Comparison of ENCODE assay signal across 9 mouse cellular contexts in genomic region chr12:14315780-14316179, GRCm38 (mm10).
DNase-seq lines count a peak whose midpoint lies in the region; ATAC-seq and TF ChIP-seq lines count a peak whose summit lies in the region.
"Had no signal": no experiment of that assay in that cellular context is flagged by ENCODE, and none has a peak within 500 bp of the region (broad histone marks: within the 10 kb centered on the region; RNA-seq: fewer than 3 reads in every experiment).

No protein-coding gene starts in this region.

- 0 out of 2 replicates have a peak, but pooled peaks have one; percentile 7 for TF ChIP-seq EP300 in lung, postnatal 0 days (IDR thresholded peaks at IDR 0.05)

- no peak overlapping the region for H3K27ac ChIP-seq in forebrain, postnatal 0 days (ENCODE audit: low read depth, low read length)
- no peak overlapping the region for H3K27ac ChIP-seq in forebrain, embryonic 12.5 days
- no peak overlapping the region for H3K27ac ChIP-seq in lung, postnatal 0 days (ENCODE audit: low read length)
- H3K27ac ChIP-seq: limb, embryonic 13.5 days had no signal

- ATAC-seq in forebrain, postnatal 0 days: peak; percentile 64; the same call in 1 of the 2 replicates
- no peak for ATAC-seq in forebrain, embryonic 12.5 days (ENCODE audit: low FRiP score)
- ATAC-seq in lung, postnatal 0 days: peak; percentile 54
- ATAC-seq in megakaryocyte-erythroid progenitor cell, adult 5-6 weeks (replicated peaks; ENCODE audit: low FRiP score, low TSS enrichment, poor library complexity, severe bottlenecking): no peak
- no peak for ATAC-seq in activated CD4-positive, CD25-positive, alpha-beta regulatory T cell, adult 4 months

- H3K27me3 ChIP-seq in forebrain, postnatal 0 days (ENCODE audit: insufficient read depth, low read length): no peaks in the 10 kb centered on the region
- H3K27me3 ChIP-seq in forebrain, embryonic 12.5 days: no peaks in the 10 kb centered on the region
- H3K27me3 ChIP-seq in lung, postnatal 0 days (replicated peaks; ENCODE audit: insufficient read depth, low read length): no peaks in the 10 kb centered on the region
- H3K27me3 ChIP-seq: limb, embryonic 13.5 days had no signal

- WGBS in forebrain, postnatal 0 days: 45% methylated on average over 5 of the region's 5 CpGs
- 77% methylated on average over 5 of the region's 5 CpGs for WGBS in forebrain, embryonic 12.5 days
- 21% methylated on average over 5 of the region's 5 CpGs for WGBS in lung, postnatal 0 days

- H3K4me1 ChIP-seq in forebrain, postnatal 0 days (ENCODE audit: insufficient read depth): no peaks in the 10 kb centered on the region
- no peaks in the 10 kb centered on the region for H3K4me1 ChIP-seq in forebrain, embryonic 12.5 days
- H3K4me1 ChIP-seq in lung, postnatal 0 days (ENCODE audit: insufficient read depth, low read depth, low read length): no peaks in the 10 kb centered on the region
- H3K4me1 ChIP-seq: limb, embryonic 13.5 days had no signal

- intact Hi-C loops in heart, postnatal 36 days (cut with DNase I): loop anchor here (1.0 to 10.0 kb wide), 2 partner anchors 471 to 711 kb away; no protein-coding TSS in a partner anchor

- H3K4me2 ChIP-seq in forebrain, postnatal 0 days (ENCODE audit: low read depth): no peak overlapping the region
- no peak overlapping the region for H3K4me2 ChIP-seq in forebrain, embryonic 12.5 days
- no peak overlapping the region for H3K4me2 ChIP-seq in lung, postnatal 0 days (replicated peaks; ENCODE audit: low read depth, low read length)
- H3K4me2 ChIP-seq: limb, embryonic 13.5 days had no signal

- peak; percentile 48 for TF ChIP-seq CTCF in forebrain, postnatal 0 days (IDR thresholded peaks at IDR 0.05; ENCODE audit: low read depth)
- peak; percentile 64 for TF ChIP-seq CTCF in lung, postnatal 0 days (IDR thresholded peaks at IDR 0.05)

- no peak overlapping the region for H3K9ac ChIP-seq in forebrain, postnatal 0 days
- no peak overlapping the region for H3K9ac ChIP-seq in forebrain, embryonic 12.5 days
- no peak overlapping the region for H3K9ac ChIP-seq in lung, postnatal 0 days (replicated peaks; ENCODE audit: low read depth)
- H3K9ac ChIP-seq: limb, embryonic 13.5 days had no signal

- no peak overlapping the region for H3K4me3 ChIP-seq in forebrain, postnatal 0 days (ENCODE audit: low read depth, low read length)
- no peak overlapping the region for H3K4me3 ChIP-seq in forebrain, embryonic 12.5 days (replicated peaks)
- H3K4me3 ChIP-seq in lung, postnatal 0 days (ENCODE audit: low read depth, low read length): no peak overlapping the region
- H3K4me3 ChIP-seq: limb, embryonic 13.5 days had no signal

- peak; percentile 33 for DNase-seq in forebrain, postnatal 0 days
- peak; percentile 39 to 45 for DNase-seq in right cerebral cortex, adult 2 months (ENCODE audit: low spot score in 2 of 2)
- DNase-seq in right cerebral cortex, postnatal 25 days: no peak
- peak; percentile 4 to 5 for DNase-seq in heart, postnatal 36 days
- peak; percentile 72 for DNase-seq in lung, postnatal 0 days (ENCODE audit: low spot score)

- H3K36me3 ChIP-seq in forebrain, postnatal 0 days (ENCODE audit: insufficient read depth): no peaks in the 10 kb centered on the region
- H3K36me3 ChIP-seq in forebrain, embryonic 12.5 days (replicated peaks): no peaks in the 10 kb centered on the region
- H3K36me3 ChIP-seq in lung, postnatal 0 days (ENCODE audit: insufficient read depth, low read length): no peaks in the 10 kb centered on the region
- H3K36me3 ChIP-seq: limb, embryonic 13.5 days had no signal

- H3K9me3 ChIP-seq in forebrain, postnatal 0 days (ENCODE audit: low read length): no peaks in the 10 kb centered on the region
- H3K9me3 ChIP-seq in forebrain, embryonic 12.5 days: no peaks in the 10 kb centered on the region
- no peaks in the 10 kb centered on the region for H3K9me3 ChIP-seq in lung, postnatal 0 days (ENCODE audit: low read length)
- H3K9me3 ChIP-seq: limb, embryonic 13.5 days had no signal

Comparison
In these comparisons a context has a peak if more than half of its experiments do, and no peak if none do; other contexts are left out.
1. ATAC-seq: peak in forebrain, postnatal 0 days (single experiment) and lung, postnatal 0 days (single experiment); none in forebrain, embryonic 12.5 days (single experiment), megakaryocyte-erythroid progenitor cell, adult 5-6 weeks (single experiment) and activated CD4-positive, CD25-positive, alpha-beta regulatory T cell, adult 4 months (single experiment).